Mouse (Mus musculus) cerebellum, adult 8-10 months (tissue): ENCODE measurements around the gene Macf1.
"Not testable (repeated sequence)": the region's sequence is repeated elsewhere in the genome, so short reads cannot be mapped to it uniquely, and the experiment has no call there.

ENCODE experiments used
- DNase-seq: peaks from one replicate; pipeline ENCODE4 v3.0.0; 2022

The Macf1 gene

GRCm38 (mm10) chr4:123335796-123336585 is 348.2 kb downstream of the Macf1 start:
- no peak for DNase-seq

GRCm38 (mm10) chr4:123335244-123335643 is 348.9 kb downstream of the Macf1 start:
- DNase-seq: not testable (repeated sequence)

GRCm38 (mm10) chr4:123334177-123334576 is 350.0 kb downstream of the Macf1 start:
- no peak for DNase-seq

- DNase-seq: no peak
Measured at GRCm38 (mm10) chr4:123333151-123333550, 351.0 kb downstream of the Macf1 start.

DNA sequence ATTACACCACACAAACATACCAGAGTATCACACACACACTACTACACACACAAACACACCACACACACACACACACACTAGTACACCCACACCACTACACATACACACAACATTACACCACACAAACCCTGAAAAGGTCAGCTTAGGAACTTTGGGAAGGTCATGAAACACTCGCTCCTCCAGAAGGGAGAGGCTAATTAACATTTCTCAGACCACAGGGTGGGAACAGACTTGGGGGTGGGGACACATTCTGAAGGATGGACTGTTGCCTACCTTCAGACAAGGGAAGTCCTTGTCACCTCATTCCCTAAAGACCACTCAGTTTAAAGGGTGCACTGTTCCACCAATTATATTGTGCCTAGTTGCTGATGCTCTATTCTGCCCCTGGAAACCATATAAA is 352.2 kb downstream of the Macf1 start:
- not testable (repeated sequence) for DNase-seq

DNA sequence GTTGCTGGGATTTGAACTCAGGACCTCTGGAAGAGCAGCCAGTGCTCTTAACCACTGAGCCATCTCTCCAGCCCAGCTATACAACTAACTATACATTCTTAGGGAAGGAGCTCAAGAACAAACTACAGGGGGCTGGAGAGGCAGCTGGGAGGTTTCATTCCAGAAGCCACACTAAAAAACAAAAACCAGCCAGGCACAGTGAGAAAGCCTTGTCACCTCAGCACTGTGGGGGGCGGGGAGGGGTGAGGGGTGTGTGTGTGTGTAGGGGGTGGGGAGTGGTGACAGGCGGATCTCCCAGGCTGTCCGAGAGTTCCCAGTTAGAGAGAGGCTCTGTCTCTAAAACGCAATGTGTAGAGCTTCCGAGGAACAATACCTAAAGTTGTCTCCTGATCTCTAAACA is 352.8 kb downstream of the Macf1 start:
- DNase-seq: no peak

GRCm38 (mm10) chr4:123328946-123329345 is 355.2 kb downstream of the Macf1 start:
- peak; percentile 24 for DNase-seq

DNA sequence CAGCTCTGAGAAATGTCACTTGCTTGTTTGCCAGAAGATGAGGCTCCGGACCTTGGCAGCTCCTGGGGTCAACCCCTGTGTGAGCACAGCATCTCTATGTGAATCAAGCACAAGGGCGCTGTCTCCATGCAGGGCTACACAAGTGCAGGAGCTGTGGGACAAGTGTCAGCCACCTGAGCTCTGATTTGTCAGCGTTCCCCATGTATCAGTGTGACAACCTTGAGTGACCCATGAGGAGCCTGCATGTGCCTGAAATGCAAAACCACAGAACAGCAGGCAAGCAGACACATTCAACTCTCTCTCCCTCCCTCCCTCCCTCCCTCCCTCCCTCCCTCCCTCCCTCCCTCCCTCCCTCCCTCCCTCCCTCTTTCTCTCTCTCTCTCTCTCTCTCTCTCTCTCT is 356.5 kb downstream of the Macf1 start:
- DNase-seq: no peak

DNA sequence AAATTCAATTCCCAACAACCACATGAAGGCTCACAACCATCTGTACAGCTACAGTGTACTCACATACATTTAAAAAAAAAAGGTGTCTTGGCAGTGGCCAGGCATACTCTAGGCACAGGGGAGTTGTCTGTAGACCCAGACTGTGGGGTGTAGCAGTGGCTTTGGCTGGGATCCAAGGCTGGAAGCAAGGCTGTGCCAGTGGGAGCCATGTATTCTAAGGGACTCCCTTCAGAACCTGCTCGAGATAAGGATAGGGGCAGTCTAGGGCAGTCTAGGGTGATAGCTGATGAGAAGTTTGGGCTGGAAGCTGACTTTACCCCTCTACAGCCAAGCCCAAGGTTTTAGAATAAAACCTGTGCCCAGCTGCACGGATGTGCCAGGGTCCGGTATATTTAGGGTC is 358.1 kb downstream of the Macf1 start:
- DNase-seq: no peak

- no peak for DNase-seq
Measured at GRCm38 (mm10) chr4:123323534-123323933, 360.6 kb downstream of the Macf1 start, which contains the start of gene Oxct2a. TSS of gene Oxct2a (minus strand) at chr4:123323634.

DNA sequence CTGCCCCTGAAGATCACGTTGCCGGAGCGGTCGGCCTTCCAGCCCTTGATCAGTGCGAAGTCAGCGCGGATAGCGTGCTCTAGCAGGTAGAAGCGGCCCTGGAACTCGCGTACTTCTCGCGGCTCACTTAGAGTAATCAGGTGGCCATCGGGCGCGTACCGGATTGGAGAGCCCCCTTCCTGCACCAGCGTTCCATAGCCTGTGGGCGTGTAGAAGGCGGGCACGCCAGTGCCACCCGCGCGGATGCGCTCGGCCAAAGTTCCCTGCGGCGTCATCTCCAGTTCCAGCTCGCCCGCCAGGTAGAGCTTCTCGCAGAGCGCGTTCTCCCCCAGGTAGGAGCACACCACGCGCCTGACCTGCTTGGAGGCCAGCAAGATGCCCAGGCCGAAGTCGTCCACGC is 361.2 kb downstream of the Macf1 start:
- DNase-seq: not testable (repeated sequence)

- DNase-seq: no peak
Measured at GRCm38 (mm10) chr4:123314497-123314896, 369.7 kb downstream of the Macf1 start.

DNA sequence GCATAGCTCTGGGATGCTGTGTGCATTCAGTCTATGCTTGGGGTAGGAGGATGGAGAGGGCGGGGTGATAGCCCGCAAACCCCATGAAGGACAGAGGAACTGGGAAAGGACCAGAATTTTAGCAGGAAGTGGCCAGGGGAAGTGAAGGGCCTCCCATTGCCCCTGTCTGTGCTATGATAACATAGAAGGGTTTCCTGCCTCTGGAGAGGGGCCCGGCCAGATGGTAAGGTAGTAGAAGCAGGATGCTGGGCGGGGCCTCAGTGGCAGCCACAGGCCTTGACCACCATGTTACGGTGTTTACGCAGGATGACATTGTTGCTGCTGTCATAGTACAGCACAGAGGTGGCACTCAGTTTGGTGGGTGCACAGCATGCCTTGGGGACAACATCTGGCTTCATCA is 371.1 kb downstream of the Macf1 start:
- DNase-seq: no peak

GRCm38 (mm10) chr4:123311845-123312244 is 372.3 kb downstream of the Macf1 start:
- DNase-seq: no peak

GRCm38 (mm10) chr4:123308292-123308691 is 375.9 kb downstream of the Macf1 start:
- DNase-seq: no peak

DNA sequence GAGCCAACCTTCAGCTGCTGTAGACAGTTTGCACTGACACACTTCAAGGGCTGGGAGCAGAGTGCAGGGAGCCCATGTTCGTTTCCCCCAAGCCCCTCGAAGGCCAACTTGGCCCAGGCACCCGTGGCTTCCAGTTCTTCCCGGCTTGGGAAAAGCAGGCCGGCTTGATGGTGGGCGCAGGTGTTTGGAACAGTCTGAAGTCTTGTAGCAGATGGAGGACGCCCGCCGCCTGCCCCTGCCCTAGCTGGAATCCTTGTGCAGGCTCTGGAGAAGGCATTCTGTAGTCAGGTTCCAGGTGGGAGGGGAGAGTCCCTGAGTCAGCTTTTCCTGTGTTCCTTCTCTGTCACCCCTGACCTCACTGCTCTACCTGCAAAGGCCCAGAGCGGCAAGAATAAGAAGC is 377.2 kb downstream of the Macf1 start:
- DNase-seq: no peak

- DNase-seq: no peak
Measured at GRCm38 (mm10) chr4:123305789-123306188, 378.4 kb downstream of the Macf1 start.
